Mouse (Mus musculus): ENCODE measurements at regions not wholly inside any gene's neighbourhood (a gene's known extent, or its start where the extent isn't known, plus 50 kb on each side); places are given as distances from the start of the nearest gene placed in this dataset. TPM values are rescaled to one million over a fixed set of nuclear protein-coding genes. Genes with fewer than 3 reads are reported as not detected.
A peak's percentile ranks its signal among the peaks of the same experiment; 100 is the strongest.

DNA sequence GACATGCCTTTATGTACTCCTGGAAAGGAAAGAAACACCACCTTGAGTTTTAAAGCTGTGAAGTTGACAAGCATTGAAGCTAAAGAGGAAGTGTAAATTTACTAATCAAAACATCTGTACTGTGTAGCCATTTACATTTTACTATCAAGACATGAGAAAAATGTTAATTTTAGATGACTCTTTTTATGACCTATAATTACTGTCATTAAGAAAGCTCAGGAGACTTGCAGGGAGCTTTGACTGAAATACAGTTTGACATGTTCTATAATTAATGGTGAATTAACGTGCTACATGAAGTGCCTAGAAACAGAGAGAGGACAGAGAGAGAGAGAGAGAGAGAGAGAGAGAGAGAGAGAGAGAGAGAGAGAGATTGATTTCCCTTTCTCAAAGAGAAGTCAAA is 432.8 kb downstream of the Gm8797 start:
- no peak for ATAC-seq (ENCODE audit: insufficient number of reproducible peaks, low FRiP score, low TSS enrichment, low read depth)
- WGBS = 11% methylated on average over 1 of the region's 1 CpGs
- no peaks in the 10 kb centered on the region for H3K36me3 ChIP-seq (ENCODE audit: control insufficient read depth, insufficient read depth, low read length)
- no peak overlapping the region for H3K9ac ChIP-seq (ENCODE audit: low read length)
- no peaks in the 10 kb centered on the region for H3K4me1 ChIP-seq (ENCODE audit: control insufficient read depth, insufficient read depth, low read length)
- no peak overlapping the region for H3K4me2 ChIP-seq (ENCODE audit: low read depth, severe bottlenecking)
- no peak for DNase-seq (ENCODE audit: low spot score)
- H3K9me3 ChIP-seq (ENCODE audit: control insufficient read depth, low read length) = no peaks in the 10 kb centered on the region
- H3K4me3 ChIP-seq (ENCODE audit: low read depth, low read length) = no peak overlapping the region
- H3K27me3 ChIP-seq (ENCODE audit: control insufficient read depth, insufficient read depth, low read length) = no peaks in the 10 kb centered on the region
- no peak overlapping the region for H3K27ac ChIP-seq (replicated peaks; ENCODE audit: low read depth, low read length)

- DNase-seq (ENCODE audit: low spot score) (no peak), ATAC-seq (ENCODE audit: insufficient number of reproducible peaks, low FRiP score, low TSS enrichment, low read depth) (no peak)
- no peak overlapping the region for H3K4me2 ChIP-seq (ENCODE audit: low read depth, severe bottlenecking)
- H3K4me1 ChIP-seq (ENCODE audit: control insufficient read depth, insufficient read depth, low read length) = no peaks in the 10 kb centered on the region
- H3K9me3 ChIP-seq (ENCODE audit: control insufficient read depth, low read length) = no peaks in the 10 kb centered on the region
- no peaks in the 10 kb centered on the region for H3K36me3 ChIP-seq (ENCODE audit: control insufficient read depth, insufficient read depth, low read length)
- no peak overlapping the region for H3K9ac ChIP-seq (ENCODE audit: low read length)
- no peak overlapping the region for H3K27ac ChIP-seq (replicated peaks; ENCODE audit: low read depth, low read length)
- 70% methylated on average over 2 of the region's 2 CpGs for WGBS
- H3K4me3 ChIP-seq (ENCODE audit: low read depth, low read length) = no peak overlapping the region
- H3K27me3 ChIP-seq (ENCODE audit: control insufficient read depth, insufficient read depth, low read length) = no peaks in the 10 kb centered on the region
Measured at GRCm38 (mm10) chr3:6204656-6205055, 415.6 kb downstream of the 1700008P02Rik start.

GRCm38 (mm10) chr3:6228685-6229084 is 391.6 kb downstream of the 1700008P02Rik start:
- H3K9ac ChIP-seq (ENCODE audit: low read length) = no peak overlapping the region
- no peak overlapping the region for H3K4me3 ChIP-seq (ENCODE audit: low read depth, low read length)
- no peaks in the 10 kb centered on the region for H3K9me3 ChIP-seq (ENCODE audit: control insufficient read depth, low read length)
- no peak overlapping the region for H3K4me2 ChIP-seq (ENCODE audit: low read depth, severe bottlenecking)
- peak; percentile 72; the same call in 1 of the 2 replicates for ATAC-seq (ENCODE audit: insufficient number of reproducible peaks, low FRiP score, low TSS enrichment, low read depth)
- peak; percentile 28 for DNase-seq (ENCODE audit: low spot score)
- H3K4me1 ChIP-seq (ENCODE audit: control insufficient read depth, insufficient read depth, low read length) = no peaks in the 10 kb centered on the region
- no peak overlapping the region for H3K27ac ChIP-seq (replicated peaks; ENCODE audit: low read depth, low read length)
- H3K27me3 ChIP-seq (ENCODE audit: control insufficient read depth, insufficient read depth, low read length) = no peaks in the 10 kb centered on the region
- WGBS = 26% methylated on average over 1 of the region's 1 CpGs
- no peaks in the 10 kb centered on the region for H3K36me3 ChIP-seq (ENCODE audit: control insufficient read depth, insufficient read depth, low read length)

Small RNA genes lying in the stretch of these regions (microRNA-seq; reads per million reads assigned to microRNA genes)
- not detected for gene Gm25144
- not detected for gene Gm25352
